19 mouse cellular contexts compared by ENCODE assay signal in genomic region chr15:21458098-21458497, GRCm38 (mm10).
DNase-seq lines count a peak whose midpoint lies in the region; TF ChIP-seq lines count a peak whose summit lies in the region.
"Had no signal": no experiment of that assay in that cellular context is flagged by ENCODE, and none has a peak within 500 bp of the region (broad histone marks: within the 10 kb centered on the region; RNA-seq: fewer than 3 reads in every experiment).

No protein-coding gene starts in this region.

- H3K79me2 ChIP-seq in MEL (ENCODE audit: control insufficient read depth, insufficient read depth, low read length, poor library complexity), result no peaks in the 10 kb centered on the region

- no peaks in the 10 kb centered on the region for H3K9me3 ChIP-seq in MEL (replicated peaks; ENCODE audit: insufficient read depth, low read length)
- H3K9me3 ChIP-seq: G1E had no signal

- no peak for TF ChIP-seq POLR2A in MEL (IDR thresholded peaks at IDR 0.05; ENCODE audit: control insufficient read depth in 1 of 2, insufficient read depth in 1 of 2, low read depth in 1 of 2, low read length in 2 of 2, poor library complexity in 1 of 2)

- 0 out of 4 replicates have a peak, but pooled peaks cover 0 to 5% of the 10 kb centered on the region in 2 experiments for H3K4me1 ChIP-seq in MEL (ENCODE audit: control insufficient read depth in 1 of 2, insufficient read depth in 2 of 2, low read length in 2 of 2)

- peak; percentile 40 to 76; a peak in 3 of 4 replicates for TF ChIP-seq EP300 in MEL (IDR thresholded peaks at IDR 0.05; ENCODE audit: low read depth in 1 of 2, low read length in 2 of 2)

- TF ChIP-seq RAD21 in MEL (IDR thresholded peaks at IDR 0.05; ENCODE audit: low read depth, low read length), result no peak

- H3K4me3 ChIP-seq in MEL (ENCODE audit: control insufficient read depth in 1 of 2, insufficient read depth in 1 of 2, low read depth in 2 of 2, low read length in 2 of 2), result no peak overlapping the region

- H3K9ac ChIP-seq in MEL (ENCODE audit: control insufficient read depth, low read depth, low read length, poor library complexity, severe bottlenecking), result no peak overlapping the region

- peaks cover 0 to 2% of the 10 kb centered on the region in 2 experiments; a peak in 1 of 4 replicates for H3K36me3 ChIP-seq in MEL (ENCODE audit: control insufficient read depth in 1 of 2, insufficient read depth in 2 of 2, low read length in 2 of 2)
- H3K36me3 ChIP-seq: G1E had no signal

- TF ChIP-seq CTCF in MEL (IDR thresholded peaks at IDR 0.05 in 2 of 3, conservative IDR thresholded peaks at IDR 0.05 in 1 of 3; ENCODE audit: control insufficient read depth in 1 of 3, insufficient read depth in 1 of 3, low read depth in 2 of 3, low read length in 3 of 3, poor library complexity in 1 of 3, severe bottlenecking in 1 of 3), result no peak

- no peak overlapping the region for H3K27ac ChIP-seq in MEL (ENCODE audit: control insufficient read depth, low read depth, low read length)

- H3K27me3 ChIP-seq in MEL (ENCODE audit: control insufficient read depth in 1 of 2, insufficient read depth in 2 of 2, low read length in 2 of 2), result no peaks in the 10 kb centered on the region
- H3K27me3 ChIP-seq: CH12.LX, Patski had no signal

- peak; percentile 72 for DNase-seq in MEL (ENCODE audit: low read depth, low spot score)
- peak; percentile 33 for DNase-seq in MEL-GATA-1-ER (ENCODE audit: extremely low read depth, low read depth)
- no peak for DNase-seq in cerebellum, adult 18-20 months
- DNase-seq in thymus, postnatal 36 days, result no peak
- DNase-seq: adrenal gland, adult 2 months; adrenal gland, adult 8-10 months; adrenal gland, postnatal 10 days; adrenal gland, postnatal 14 days; adrenal gland, postnatal 25 days; adrenal gland, postnatal 36 days; B cell, adult 2 months; cerebellum, adult 11 months; cerebellum, adult 11-12 months; cerebellum, adult 2 months; cerebellum, adult 8-10 months; cerebellum, adult 9-10 months had no signal

TF ChIP-seq in MEL, 35 proteins besides CTCF, POLR2A, EP300 and RAD21:
- TF ChIP-seq KAT2A (conservative IDR thresholded peaks at IDR 0.05; ENCODE audit: low read depth, low read length), result no peak
- peak; percentile 81; the same call in 1 of the 2 replicates for TF ChIP-seq RCOR1 (IDR thresholded peaks at IDR 0.05; ENCODE audit: low read depth, low read length)
- no peak for TF ChIP-seq POLR2AphosphoS2 (IDR thresholded peaks at IDR 0.05; ENCODE audit: low read length)
- no peak for TF ChIP-seq JUND (IDR thresholded peaks at IDR 0.05; ENCODE audit: low read depth, low read length)
- TF ChIP-seq ETS1 (IDR thresholded peaks at IDR 0.05; ENCODE audit: low read depth, low read length), result 0 out of 2 replicates have a peak, but pooled peaks have one; percentile 19
- no peak for TF ChIP-seq MYB (IDR thresholded peaks at IDR 0.05; ENCODE audit: low read depth, low read length)
- no peak for TF ChIP-seq CHD1 (IDR thresholded peaks at IDR 0.05; ENCODE audit: low read depth, low read length)
- TF ChIP-seq ZNF384 (IDR thresholded peaks at IDR 0.05; ENCODE audit: low read depth, low read length), result no peak
- TF ChIP-seq GATA1 (IDR thresholded peaks at IDR 0.05; ENCODE audit: low read depth, low read length), result peak; percentile 93

Comparison
In these comparisons a context has a peak if more than half of its experiments do, and no peak if none do; other contexts are left out.
1. DNase-seq: peak in MEL (single experiment) and MEL-GATA-1-ER (single experiment); none in cerebellum, adult 18-20 months (0 of 2) and thymus, postnatal 36 days (0 of 2).